Mouse (Mus musculus) liver, postnatal 0 days (tissue): ENCODE data around the gene Ccdc110. TPM values are rescaled to one million over a fixed set of nuclear protein-coding genes. Genes with fewer than 3 reads are reported as not detected.

Source experiments
- ATAC-seq: fragments of 200-750 bp; cut with Nextera tagmentation; 2 replicates; pipeline ENCODE4 v1.8.0; 2017; ENCODE audit warnings: mild to moderate bottlenecking, moderate library complexity
- DNase-seq: peaks from one replicate; pipeline ENCODE4 v3.0.0-alpha.2; 2016
- H3K27ac ChIP-seq: fragments of 300-500 bp; sonication (generic); 2 replicates; pipeline ENCODE4 v1.5.1; 2014; ENCODE audit warnings: antibody characterized with exemption, moderate library complexity, mild to moderate bottlenecking, low read depth
- H3K27me3 ChIP-seq: fragments of 300-500 bp; sonication (generic); 2 replicates; pipeline ENCODE4 v1.6.1; 2014; ENCODE audit warnings: low read length, control low read depth, mixed read lengths; ENCODE audit not compliant: insufficient read depth
- H3K36me3 ChIP-seq: fragments of 300-500 bp; sonication (generic); replicated peaks from 2 replicates; pipeline ENCODE4 v1.6.1; 2014; ENCODE audit warnings: mild to moderate bottlenecking, control low read depth, low read length, moderate library complexity, mixed read lengths; ENCODE audit not compliant: insufficient read depth
- H3K4me1 ChIP-seq: fragments of 300-500 bp; sonication (generic); 2 replicates; pipeline ENCODE4 v1.6.1; 2014; ENCODE audit warnings: antibody characterized with exemption, mild to moderate bottlenecking, control low read depth; ENCODE audit not compliant: insufficient read depth
- H3K4me2 ChIP-seq: fragments of 300-500 bp; sonication (generic); 2 replicates; pipeline ENCODE4 v1.6.1; 2014; ENCODE audit warnings: low read depth, mild to moderate bottlenecking, low read length, moderate library complexity, mixed read lengths
- H3K4me3 ChIP-seq: fragments of 300-500 bp; sonication (generic); 2 replicates; pipeline ENCODE4 v1.5.1; 2014; ENCODE audit warnings: low read depth, low read length
- H3K9ac ChIP-seq: fragments of 300-500 bp; sonication (generic); replicated peaks from 2 replicates; pipeline ENCODE4 v1.6.1; 2014; ENCODE audit warnings: mild to moderate bottlenecking, moderate library complexity
- H3K9me3 ChIP-seq: fragments of 300-500 bp; sonication (generic); 2 replicates; pipeline ENCODE4 v1.6.1; 2016; ENCODE audit warnings: mild to moderate bottlenecking, control low read depth, low read length, mixed read lengths
- CTCF ChIP-seq: sonication (generic); IDR thresholded peaks from 2 replicates; pipeline ENCODE4 v1.5.1; 2016; ENCODE audit warnings: antibody characterized with exemption, low read depth
- EP300 ChIP-seq: IDR thresholded peaks from 2 replicates; pipeline ENCODE4 v1.6.1; 2016; ENCODE audit warnings: antibody characterized with exemption, low read depth, mild to moderate bottlenecking
- WGBS: fragments of 180-500 bp; shearing (Covaris S2); extraction: QIAGEN DNeasy Blood & Tissue Kit; methylation state at CpG from one replicate; pipeline ENCODE4 v1.1.7; 2014; ENCODE audit not compliant: insufficient replicate concordance; 5-methylcytosine and 5-hydroxymethylcytosine counted together
- polyA plus RNA-seq: library from polyadenylated mRNA; unstranded; fragments of >200 nt; fragmentation: Nextera tagmentation; extraction: Ambion mirVana; gene quantifications from 2 replicates; pipeline ENCODE4 v1.2.1, GENCODE M21; 2015

Gene Ccdc110
- polyA plus RNA-seq, 1 experiment from 2014 or later: not detected

DNA sequence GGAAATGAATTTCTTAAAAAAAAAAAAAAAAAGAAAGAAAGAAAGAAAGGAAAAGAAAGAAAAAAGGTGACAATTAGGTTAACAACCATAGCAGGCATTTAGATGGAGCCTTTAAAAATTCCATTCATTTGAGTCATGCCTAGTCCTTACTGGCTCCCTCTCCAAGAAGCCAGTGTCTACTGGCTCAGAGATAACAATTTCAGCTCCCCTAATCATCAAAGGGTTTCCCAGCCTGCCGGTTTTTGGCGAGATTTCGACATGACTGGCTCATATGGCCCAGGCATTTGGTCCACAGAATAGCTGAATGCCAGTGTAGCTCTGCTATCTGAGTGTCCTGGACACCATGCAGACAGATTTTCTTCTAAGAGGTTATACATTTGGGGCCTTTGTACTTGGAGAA, 30.8 kb upstream of the Ccdc110 start:
- TF ChIP-seq CTCF (no peak), EP300 (no peak)
- H3K27me3 ChIP-seq: no peaks in the 10 kb centered on the region
- no peak overlapping the region for H3K27ac ChIP-seq
- WGBS: 39% methylated on average over 3 of the region's 3 CpGs
- ATAC-seq (no peak), DNase-seq (no peak)
- no peak overlapping the region for H3K9ac ChIP-seq
- H3K4me2 ChIP-seq: no peak overlapping the region
- no peak overlapping the region for H3K4me3 ChIP-seq
- H3K4me1 ChIP-seq: no peaks in the 10 kb centered on the region
- no peaks in the 10 kb centered on the region for H3K36me3 ChIP-seq
- no peaks in the 10 kb centered on the region for H3K9me3 ChIP-seq

DNA sequence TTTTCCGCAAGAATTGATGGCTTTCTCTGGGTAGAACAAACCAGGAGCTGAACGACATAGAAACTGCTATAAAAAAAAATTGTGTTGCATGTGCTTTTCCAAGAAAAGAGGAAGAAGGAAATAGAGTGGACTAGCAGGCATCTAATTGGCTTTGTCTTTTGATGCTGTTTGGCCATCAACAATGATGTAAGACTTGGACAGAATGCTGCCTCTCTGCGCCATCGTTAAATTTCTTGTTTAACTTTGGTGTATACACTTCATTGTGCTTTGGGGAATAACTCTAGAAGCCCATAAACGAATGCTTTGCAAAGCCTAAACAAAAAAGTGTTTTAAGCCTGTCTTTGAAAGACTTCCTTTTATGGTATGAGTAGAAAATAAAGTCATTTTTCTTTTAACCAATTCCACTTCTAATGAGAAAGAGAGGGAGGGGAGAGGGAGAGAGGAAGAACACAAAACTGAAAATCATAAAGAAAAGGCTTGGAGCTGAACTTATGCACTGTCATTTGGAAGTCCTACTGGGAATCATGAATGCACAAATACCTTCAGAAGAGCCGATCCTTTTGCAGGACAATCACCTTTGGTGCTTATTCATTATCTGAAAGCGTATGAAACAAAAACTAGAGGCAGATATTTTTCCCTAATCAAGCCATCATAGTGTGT, 28.7 kb upstream of the Ccdc110 start:
- ATAC-seq (no peak), DNase-seq (no peak)
- Histone ChIP-seq H3K9me3 (no peaks in the 10 kb centered on the region), H3K36me3 (no peaks in the 10 kb centered on the region), H3K27me3 (no peaks in the 10 kb centered on the region), H3K4me1 (no peaks in the 10 kb centered on the region), H3K4me3 (no peak overlapping the region), H3K4me2 (no peak overlapping the region), H3K9ac (no peak overlapping the region), H3K27ac (no peak overlapping the region)
- 75% methylated on average over 7 of the region's 7 CpGs for WGBS
- no peak for TF ChIP-seq EP300
- TF ChIP-seq CTCF: no peak

DNA sequence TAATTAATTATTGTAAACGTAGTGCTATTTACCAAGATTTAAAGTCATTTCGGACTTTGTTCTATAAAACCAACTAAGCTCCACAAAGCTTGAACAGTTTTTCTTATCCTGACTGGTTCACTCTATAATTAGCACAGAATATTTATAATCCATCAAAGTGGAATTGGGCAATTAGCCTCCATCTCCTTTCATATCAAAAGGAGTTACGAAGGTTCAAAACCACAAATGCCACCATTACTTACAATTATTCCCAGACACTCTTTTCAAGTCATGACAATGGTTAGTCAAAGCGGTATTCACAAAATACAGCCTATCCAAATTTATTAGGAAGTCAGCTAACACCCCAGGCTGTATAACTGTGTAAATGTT, 28.2 kb upstream of the Ccdc110 start:
- no peak overlapping the region for H3K9ac ChIP-seq
- DNase-seq (no peak), ATAC-seq (no peak)
- H3K9me3 ChIP-seq: no peaks in the 10 kb centered on the region
- WGBS: 83% methylated on average over 4 of the region's 4 CpGs
- H3K4me1 ChIP-seq: no peaks in the 10 kb centered on the region
- TF ChIP-seq CTCF (no peak), EP300 (no peak)
- H3K4me2 ChIP-seq: no peak overlapping the region
- no peaks in the 10 kb centered on the region for H3K27me3 ChIP-seq
- H3K4me3 ChIP-seq: no peak overlapping the region
- H3K27ac ChIP-seq: no peak overlapping the region
- no peaks in the 10 kb centered on the region for H3K36me3 ChIP-seq

DNA sequence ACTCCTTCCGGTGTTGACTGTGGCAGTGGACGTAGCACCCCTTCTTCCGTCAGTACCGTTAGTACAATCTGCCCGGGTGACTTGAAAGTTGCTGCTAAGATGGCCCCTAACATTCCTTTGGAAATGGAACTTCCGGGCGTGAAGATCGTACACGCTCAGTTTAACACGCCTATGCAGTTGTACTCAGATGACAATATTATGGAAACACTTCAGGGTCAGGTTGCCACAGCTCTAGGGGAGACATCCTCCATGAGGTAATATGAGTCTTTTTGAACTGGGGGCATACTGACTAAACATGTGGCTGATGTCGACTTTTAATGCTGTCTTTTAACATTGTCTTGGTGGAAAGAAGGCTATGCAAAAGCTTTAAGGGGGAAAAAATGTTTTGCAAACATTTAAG, 20.7 kb upstream of the Ccdc110 start:
- H3K4me1 ChIP-seq: no peaks in the 10 kb centered on the region
- no peak overlapping the region for H3K27ac ChIP-seq
- 86% methylated on average over 11 of the region's 11 CpGs for WGBS
- no peaks in the 10 kb centered on the region for H3K9me3 ChIP-seq
- no peaks in the 10 kb centered on the region for H3K27me3 ChIP-seq
- H3K4me3 ChIP-seq: no peak overlapping the region
- no peak for DNase-seq
- H3K36me3 ChIP-seq: no peaks in the 10 kb centered on the region
- ATAC-seq: no peak
- no peak overlapping the region for H3K4me2 ChIP-seq
- H3K9ac ChIP-seq: no peak overlapping the region
- TF ChIP-seq CTCF (no peak), EP300 (no peak)

DNA sequence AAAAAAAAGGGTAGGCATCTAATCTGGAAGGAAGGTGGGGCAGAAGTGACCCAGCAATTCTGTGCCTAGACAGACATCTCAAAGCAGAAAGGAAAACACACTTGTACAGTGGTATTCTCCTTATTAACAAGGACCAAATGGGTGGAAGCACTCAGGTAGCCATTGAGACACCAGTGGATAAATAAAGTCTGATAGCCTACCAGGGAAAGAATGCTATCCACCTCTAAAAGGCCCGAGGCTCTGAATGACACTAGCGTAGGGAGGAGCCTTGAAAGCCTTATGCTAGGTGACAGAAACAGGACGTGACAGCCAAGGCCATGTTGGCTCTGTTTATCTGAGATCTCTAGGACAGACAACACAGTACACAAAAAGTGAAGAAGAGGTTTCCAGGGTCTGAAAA, 17.9 kb upstream of the Ccdc110 start:
- no peaks in the 10 kb centered on the region for H3K36me3 ChIP-seq
- H3K9me3 ChIP-seq: no peaks in the 10 kb centered on the region
- ATAC-seq (no peak), DNase-seq (no peak)
- H3K27me3 ChIP-seq: no peaks in the 10 kb centered on the region
- no peak overlapping the region for H3K4me3 ChIP-seq
- TF ChIP-seq EP300: no peak
- TF ChIP-seq CTCF: no peak
- no peaks in the 10 kb centered on the region for H3K4me1 ChIP-seq
- no peak overlapping the region for H3K27ac ChIP-seq
- H3K4me2 ChIP-seq: no peak overlapping the region
- H3K9ac ChIP-seq: no peak overlapping the region
- 63% methylated on average over 3 of the region's 3 CpGs for WGBS

DNA sequence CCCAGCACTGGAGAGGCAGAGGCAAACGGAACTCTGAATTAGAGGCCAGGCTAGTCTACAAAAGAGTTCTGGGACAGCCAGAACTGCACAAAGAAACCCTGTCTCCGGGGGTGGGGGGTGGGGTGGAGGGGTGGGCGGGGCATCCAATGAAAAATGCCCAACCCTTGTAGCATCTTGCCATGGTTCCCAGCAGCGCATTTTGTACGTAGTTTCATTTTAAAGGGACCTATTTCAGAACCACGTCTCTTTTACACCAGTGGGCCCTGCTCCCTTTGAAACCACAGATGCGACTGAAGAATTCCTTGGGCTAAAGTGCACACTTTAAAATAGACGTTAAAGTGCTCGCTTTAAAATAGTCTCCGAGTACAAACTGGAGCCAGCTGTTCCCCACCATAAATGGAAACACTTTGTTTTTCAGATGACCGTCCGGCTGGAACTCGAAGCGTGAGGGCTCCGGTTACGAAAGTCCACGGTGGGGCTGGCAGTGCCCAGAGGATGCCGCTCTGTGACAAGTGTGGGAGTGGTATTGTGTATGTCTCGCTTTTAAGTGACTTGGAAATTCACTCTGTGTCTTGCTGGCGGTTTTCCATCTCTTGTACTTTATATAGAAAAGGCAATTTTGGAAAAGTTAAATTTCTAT, 17.3 kb upstream of the Ccdc110 start:
- no peak overlapping the region for H3K9ac ChIP-seq
- H3K4me2 ChIP-seq: no peak overlapping the region
- DNase-seq (no peak), ATAC-seq (no peak)
- no peaks in the 10 kb centered on the region for H3K27me3 ChIP-seq
- WGBS: 83% methylated on average over 20 of the region's 20 CpGs
- no peak for TF ChIP-seq CTCF
- no peak for TF ChIP-seq EP300
- no peak overlapping the region for H3K27ac ChIP-seq
- no peaks in the 10 kb centered on the region for H3K9me3 ChIP-seq
- H3K36me3 ChIP-seq: no peaks in the 10 kb centered on the region
- no peaks in the 10 kb centered on the region for H3K4me1 ChIP-seq
- H3K4me3 ChIP-seq: no peak overlapping the region
